Mouse (Mus musculus): ENCODE measurements around the gene Lin7a. TPM values are rescaled to one million over a fixed set of nuclear protein-coding genes. Genes with fewer than 3 reads are reported as not detected.

The Lin7a gene
- polyA plus RNA-seq, 1 experiment from 2014 or later = 0.74 TPM

- Histone ChIP-seq H3K4me2 (replicated peaks; ENCODE audit: low read depth) (no peak overlapping the region), H3K9ac (ENCODE audit: low read length) (no peak overlapping the region), H3K27me3 (ENCODE audit: control insufficient read depth, insufficient read depth, low read length) (no peaks in the 10 kb centered on the region), H3K9me3 (ENCODE audit: control insufficient read depth, low read length) (no peaks in the 10 kb centered on the region), H3K27ac (replicated peaks) (no peak overlapping the region), H3K4me1 (replicated peaks; ENCODE audit: control insufficient read depth, insufficient read depth) (no peaks in the 10 kb centered on the region), H3K4me3 (ENCODE audit: low read depth, low read length) (no peak overlapping the region), H3K36me3 (ENCODE audit: control insufficient read depth, insufficient read depth, low read length) (no peaks in the 10 kb centered on the region)
- 11% methylated on average over 4 of the region's 4 CpGs for WGBS
- ATAC-seq (ENCODE audit: low FRiP score, low TSS enrichment) (no peak), DNase-seq (ENCODE audit: low spot score) (peak; percentile 17)
- TF ChIP-seq EP300 (optimal IDR thresholded peaks at IDR 0.05) (no peak), CTCF (IDR thresholded peaks at IDR 0.05; ENCODE audit: low read depth) (peak; percentile 84)
These were observed 171.3 kb downstream of the Lin7a start for GRCm38 (mm10) chr10:107442781-107443180.

GRCm38 (mm10) chr10:107449496-107450330 lies 178.2 kb downstream of the Lin7a start:
- no peak overlapping the region for H3K4me2 ChIP-seq (replicated peaks; ENCODE audit: low read depth)
- no peak overlapping the region for H3K9ac ChIP-seq (ENCODE audit: low read length)
- ATAC-seq (ENCODE audit: low FRiP score, low TSS enrichment) (no peak), DNase-seq (ENCODE audit: low spot score) (no peak)
- TF ChIP-seq EP300 (optimal IDR thresholded peaks at IDR 0.05) (no peak), CTCF (IDR thresholded peaks at IDR 0.05; ENCODE audit: low read depth) (no peak)
- H3K27me3 ChIP-seq (ENCODE audit: control insufficient read depth, insufficient read depth, low read length) = no peaks in the 10 kb centered on the region
- H3K27ac ChIP-seq (replicated peaks) = no peak overlapping the region
- 84% methylated on average over 5 of the region's 5 CpGs for WGBS
- no peaks in the 10 kb centered on the region for H3K9me3 ChIP-seq (ENCODE audit: control insufficient read depth, low read length)
- H3K36me3 ChIP-seq (ENCODE audit: control insufficient read depth, insufficient read depth, low read length) = no peaks in the 10 kb centered on the region
- H3K4me3 ChIP-seq (ENCODE audit: low read depth, low read length) = no peak overlapping the region
- H3K4me1 ChIP-seq (replicated peaks; ENCODE audit: control insufficient read depth, insufficient read depth) = no peaks in the 10 kb centered on the region

GRCm38 (mm10) chr10:107467819-107468218 lies 196.3 kb downstream of the Lin7a start:
- no peak overlapping the region for H3K4me2 ChIP-seq (replicated peaks; ENCODE audit: low read depth)
- no peak for ATAC-seq (ENCODE audit: low FRiP score, low TSS enrichment)
- no peak overlapping the region for H3K27ac ChIP-seq (replicated peaks)
- DNase-seq (ENCODE audit: low spot score) = no peak
- H3K9me3 ChIP-seq (ENCODE audit: control insufficient read depth, low read length) = no peaks in the 10 kb centered on the region
- WGBS = 50% methylated on average over 7 of the region's 7 CpGs
- H3K4me3 ChIP-seq (ENCODE audit: low read depth, low read length) = no peak overlapping the region
- TF ChIP-seq CTCF (IDR thresholded peaks at IDR 0.05; ENCODE audit: low read depth) = no peak
- no peak for TF ChIP-seq EP300 (optimal IDR thresholded peaks at IDR 0.05)
- no peaks in the 10 kb centered on the region for H3K4me1 ChIP-seq (replicated peaks; ENCODE audit: control insufficient read depth, insufficient read depth)
- H3K27me3 ChIP-seq (ENCODE audit: control insufficient read depth, insufficient read depth, low read length) = no peaks in the 10 kb centered on the region
- H3K9ac ChIP-seq (ENCODE audit: low read length) = no peak overlapping the region
- no peaks in the 10 kb centered on the region for H3K36me3 ChIP-seq (ENCODE audit: control insufficient read depth, insufficient read depth, low read length)

Other genes starting within 250 kb of the Lin7a start
- 0.24 and 0.28 TPM in 2 replicates for gene Acss3, start 148.0 kb upstream of the Lin7a start, polyA plus RNA-seq (2015; fragmentation: Nextera tagmentation; extraction: Ambion mirVana)
- gene Myf5, start 214.4 kb downstream of the Lin7a start, polyA plus RNA-seq (2015; fragmentation: Nextera tagmentation; extraction: Ambion mirVana) = 0.08 TPM in 1 of 2 replicates, not detected in the other
- gene Myf6, start 223.1 kb downstream of the Lin7a start, polyA plus RNA-seq (2015; fragmentation: Nextera tagmentation; extraction: Ambion mirVana) = not detected in 2 replicates